Mouse (Mus musculus) lung, postnatal 0 days (tissue): ENCODE measurements at regions not wholly inside any gene's neighbourhood (a gene's known extent, or its start where the extent isn't known, plus 50 kb on each side); places are given as distances from the start of the nearest gene placed in this dataset.
A peak's percentile ranks its signal among the peaks of the same experiment; 100 is the strongest.

Experiments
- CTCF ChIP-seq: IDR thresholded peaks from 2 replicates; pipeline ENCODE4 v1.5.1; 2016; ENCODE audit warnings: antibody characterized with exemption, mild to moderate bottlenecking
- EP300 ChIP-seq: IDR thresholded peaks from 2 replicates; pipeline ENCODE4 v1.6.1; 2016; ENCODE audit warnings: antibody characterized with exemption, mild to moderate bottlenecking, control low read depth

DNA sequence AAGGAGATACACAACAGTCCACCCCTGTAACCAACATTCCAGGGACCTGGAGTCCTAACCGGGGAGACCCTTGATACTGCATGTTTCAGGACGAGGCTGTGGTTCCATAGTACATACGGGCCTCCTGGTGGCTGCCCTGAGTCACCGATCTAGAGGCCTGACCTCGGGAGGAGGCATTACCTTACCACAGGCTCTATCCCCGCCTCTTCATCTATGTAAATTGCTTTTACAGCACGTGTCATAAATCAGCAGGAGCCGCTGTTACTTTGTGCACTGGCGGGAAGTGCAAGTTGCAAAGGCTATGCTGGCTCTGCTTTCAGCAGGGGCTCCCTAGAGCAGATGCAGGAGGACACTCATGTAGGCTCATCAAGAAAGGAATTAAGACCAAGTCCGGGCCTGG lies 178.0 kb upstream of the Spdye4c start:
- peak; percentile 8; the same call in 1 of the 2 replicates for TF ChIP-seq CTCF
- no peak for TF ChIP-seq EP300
